Mouse (Mus musculus): Measurements from ENCODE around the gene Mrpl12.

Gene Mrpl12

GRCm38 (mm10) chr11:120483448-120483934 lies 922 bp upstream of the Mrpl12 start:
- DNase-seq, result no peak

- no peak for DNase-seq
These were observed 838 bp downstream of the Mrpl12 start for GRCm38 (mm10) chr11:120485251-120485650.

GRCm38 (mm10) chr11:120488516-120488915 lies 4.1 kb downstream of the Mrpl12 start:
- no peak for DNase-seq

GRCm38 (mm10) chr11:120489054-120489761 lies 4.8 kb downstream of the Mrpl12 start:
- peak; percentile 66 to 80 for DNase-seq

- no peak for DNase-seq
These were observed 6.1 kb downstream of the Mrpl12 start for GRCm38 (mm10) chr11:120490291-120491046.

GRCm38 (mm10) chr11:120491317-120492023 lies 7.1 kb downstream of the Mrpl12 start, which contains the start of gene Slc25a10:
TSS of gene Slc25a10 (plus strand) at chr11:120491840.
- DNase-seq, result peak; percentile 91 to 95

GRCm38 (mm10) chr11:120492024-120492877 lies 7.8 kb downstream of the Mrpl12 start:
- peak; percentile 61 to 72 for DNase-seq

GRCm38 (mm10) chr11:120492878-120493203 lies 8.4 kb downstream of the Mrpl12 start:
- no peak for DNase-seq

GRCm38 (mm10) chr11:120493351-120493750 lies 8.9 kb downstream of the Mrpl12 start:
- peak in 1 of 2 experiments; percentile 40 for DNase-seq

- DNase-seq, result no peak
These were observed 9.5 kb downstream of the Mrpl12 start for GRCm38 (mm10) chr11:120493911-120494310.

- no peak for DNase-seq
These were observed 13.0 kb downstream of the Mrpl12 start for GRCm38 (mm10) chr11:120497436-120497835.

- no peak for DNase-seq
These were observed 13.8 kb downstream of the Mrpl12 start for GRCm38 (mm10) chr11:120498226-120498625.

GRCm38 (mm10) chr11:120498891-120499290 lies 14.5 kb downstream of the Mrpl12 start:
- DNase-seq, result no peak

GRCm38 (mm10) chr11:120499894-120500293 lies 15.5 kb downstream of the Mrpl12 start:
- DNase-seq, result no peak

- DNase-seq, result peak; percentile 68 to 77
These were observed 15.9 kb downstream of the Mrpl12 start for GRCm38 (mm10) chr11:120500357-120500756.

- no peak for DNase-seq
These were observed 16.6 kb downstream of the Mrpl12 start for GRCm38 (mm10) chr11:120501018-120501417.

GRCm38 (mm10) chr11:120501701-120502100 lies 17.3 kb downstream of the Mrpl12 start:
- DNase-seq, result no peak

- DNase-seq, result no peak
These were observed 21.2 kb downstream of the Mrpl12 start for GRCm38 (mm10) chr11:120505661-120506060.

- DNase-seq, result peak in 1 of 2 experiments; percentile 65
These were observed 22.5 kb downstream of the Mrpl12 start for GRCm38 (mm10) chr11:120506899-120507298.

GRCm38 (mm10) chr11:120507611-120508289 lies 23.3 kb downstream of the Mrpl12 start:
- DNase-seq, result no peak

GRCm38 (mm10) chr11:120508290-120508870 lies 24.0 kb downstream of the Mrpl12 start:
- no peak for DNase-seq
